Mouse (Mus musculus): ENCODE measurements around the gene Efna2. TPM values are rescaled to one million over a fixed set of nuclear protein-coding genes. Genes with fewer than 3 reads are reported as not detected.

Efna2 gene
- polyA plus RNA-seq (2014; fragmentation: Illumina TruSeq; extraction: RNeasy Lipid Tissue Mini Kit (QIAGEN cat#74804); ENCODE audit: low read depth, low replicate concordance): 1.8 TPM

DNA sequence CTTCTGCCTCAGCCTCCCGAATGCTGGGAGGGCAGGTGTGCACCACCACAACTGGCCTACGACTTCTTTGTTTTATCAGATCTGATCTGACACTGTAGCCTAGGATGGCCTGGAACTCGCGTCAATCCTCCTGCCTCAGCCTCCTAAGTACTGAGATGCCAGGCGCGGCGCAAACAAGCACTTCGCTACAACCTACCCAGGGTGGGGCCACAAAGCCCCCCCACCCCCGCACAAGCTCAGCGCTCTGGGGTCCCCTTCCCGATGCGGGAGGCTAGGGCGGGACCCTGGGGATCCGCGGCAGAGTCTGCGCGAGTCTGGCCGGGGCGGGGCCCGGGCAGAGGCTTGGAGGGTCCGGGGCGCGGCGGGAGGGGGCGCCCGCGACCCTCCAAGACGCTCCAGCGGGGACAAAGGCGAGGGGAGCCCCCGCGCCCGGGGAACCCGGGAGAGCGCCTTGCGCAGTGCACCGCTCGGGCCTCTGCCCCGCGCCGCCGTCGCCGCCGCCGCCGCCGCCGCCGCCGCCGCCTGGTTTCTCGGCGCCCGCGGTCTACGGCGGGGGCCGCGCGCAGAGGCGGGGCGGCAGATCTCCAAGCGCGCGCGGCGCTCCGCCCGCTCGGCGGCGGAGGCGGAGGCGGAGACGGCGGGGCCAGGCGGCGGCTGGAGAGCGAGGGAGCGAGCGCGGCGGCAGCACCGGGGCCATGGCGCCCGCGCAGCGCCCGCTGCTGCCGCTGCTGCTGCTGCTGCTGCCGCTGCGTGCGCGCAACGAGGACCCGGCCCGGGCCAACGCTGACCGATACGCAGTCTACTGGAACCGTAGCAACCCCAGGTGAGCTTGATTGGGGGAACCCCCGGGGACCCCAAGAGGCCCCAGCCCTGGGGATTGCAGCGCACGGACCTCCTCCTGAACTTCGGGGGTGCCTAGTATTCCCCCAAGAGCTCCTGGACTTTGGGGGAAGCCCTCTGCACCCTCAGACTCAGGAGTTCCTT lies at the start of gene Efna2:
TSS of gene Efna2 (plus strand) at position 415 of the 984 bp plus-strand sequence.

GRCm38 (mm10) chr10:80138553-80139438 lies 40.5 kb upstream of the Efna2 start, which contains the start of gene Atp5d:
Gene Atp5d, plus strand, starts transcription at chr10:80138632.

GRCm38 (mm10) chr10:80140666-80141035 lies 38.6 kb upstream of the Efna2 start, which contains the start of gene Cbarp:
Gene Cbarp, minus strand, starts transcription at chr10:80140835.

GRCm38 (mm10) chr10:80147719-80148601 lies 31.3 kb upstream of the Efna2 start, which contains the start of gene Midn:
Gene Midn, plus strand, starts transcription at chr10:80148272.

GRCm38 (mm10) chr10:80165392-80166128 lies 13.7 kb upstream of the Efna2 start, which contains the start of gene Cirbp:
Gene Cirbp, plus strand, starts transcription at chr10:80165985.

DNA sequence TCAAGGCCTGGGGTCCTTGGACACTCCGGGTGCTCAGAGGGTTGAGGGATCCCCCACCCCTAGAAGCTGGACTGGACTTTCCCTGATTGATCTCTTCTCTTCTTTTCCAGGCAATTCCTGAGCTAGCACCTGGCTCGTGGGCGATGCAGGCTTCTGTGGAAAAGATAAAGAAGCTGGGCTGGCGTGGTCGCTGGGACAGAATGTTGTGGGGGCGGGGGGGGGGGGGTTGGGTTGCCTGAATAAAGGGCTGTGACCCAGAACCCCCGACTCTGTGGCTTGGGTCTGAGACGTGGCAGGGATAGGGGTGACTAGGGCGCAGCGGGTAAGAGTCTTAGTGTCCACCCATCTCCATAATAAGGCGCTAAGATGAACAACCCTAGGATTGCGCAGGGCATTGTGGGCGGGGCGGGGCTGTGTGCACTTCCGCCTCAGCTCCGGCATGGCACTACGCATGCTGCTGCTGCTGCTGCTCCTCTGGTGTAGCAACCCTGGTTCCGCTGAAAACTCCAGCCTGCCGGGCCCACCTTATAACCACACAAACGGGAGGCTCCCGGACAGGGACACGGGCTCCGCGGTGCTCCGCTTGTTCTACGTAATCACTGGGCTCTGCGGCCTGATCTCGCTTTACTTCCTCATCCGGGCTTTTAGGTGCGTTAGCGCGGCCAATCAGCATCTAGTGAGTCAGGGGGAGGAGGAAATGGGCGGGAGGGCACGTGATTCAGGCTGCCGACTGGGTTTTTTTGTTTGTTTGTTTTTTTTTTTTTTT lies 6.6 kb upstream of the Efna2 start, which contains the start of gene 1600002K03Rik:
TSS of gene 1600002K03Rik (plus strand) at position 418 of the 766 bp plus-strand sequence.

DNA sequence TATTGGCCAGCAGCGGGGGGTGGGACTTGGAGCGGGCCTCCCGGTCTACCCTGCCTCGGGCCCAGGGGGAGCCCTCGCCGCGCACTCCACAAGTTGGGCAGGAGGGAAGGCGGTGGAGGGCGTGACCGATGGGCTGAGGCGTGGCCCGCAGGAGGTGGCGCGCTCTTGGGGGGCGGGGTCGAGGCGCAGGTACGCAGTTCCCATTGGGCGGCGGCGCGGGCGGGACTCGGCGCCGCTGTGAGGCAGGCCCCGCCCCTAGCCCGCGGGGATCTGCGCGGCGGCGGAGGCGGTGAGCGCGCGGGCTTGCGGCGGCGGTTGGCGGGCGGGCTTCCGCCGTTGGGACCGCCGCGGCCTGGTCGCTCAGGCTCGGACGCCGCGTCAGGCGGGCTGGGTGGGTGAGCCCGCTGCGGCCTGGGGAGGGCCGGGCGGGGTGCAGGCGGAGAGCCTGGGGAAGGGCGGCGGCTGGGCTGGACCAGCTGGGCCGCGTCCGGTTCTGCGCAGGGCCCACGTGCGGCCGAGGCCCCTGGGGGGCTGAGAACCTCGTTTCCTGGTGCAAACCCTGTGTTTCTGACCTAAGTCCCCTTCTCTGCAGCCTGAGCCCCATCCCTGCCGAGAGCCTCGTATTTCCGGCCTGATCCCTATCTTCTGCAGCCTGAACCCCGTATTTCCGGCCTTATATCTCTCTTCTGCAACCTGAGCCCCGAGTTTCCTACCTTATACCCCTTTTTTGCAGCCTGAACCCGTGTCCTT lies 47.3 kb downstream of the Efna2 start, which contains the start of gene Mum1:
TSS of gene Mum1 (plus strand) at position 19 of the 750 bp plus-strand sequence.

Other genes starting within 250 kb of the Efna2 start
- gene Wdr18, start 219.3 kb upstream of the Efna2 start, polyA plus RNA-seq (2014; fragmentation: Illumina TruSeq; extraction: RNeasy Lipid Tissue Mini Kit (QIAGEN cat#74804); ENCODE audit: low read depth, low replicate concordance): 21.5 TPM
- gene Grin3b, start 208.8 kb upstream of the Efna2 start, polyA plus RNA-seq (2014; fragmentation: Illumina TruSeq; extraction: RNeasy Lipid Tissue Mini Kit (QIAGEN cat#74804); ENCODE audit: low read depth, low replicate concordance): 0.18 TPM
- 104 TPM for gene Tmem259, start 195.2 kb upstream of the Efna2 start, polyA plus RNA-seq (2014; fragmentation: Illumina TruSeq; extraction: RNeasy Lipid Tissue Mini Kit (QIAGEN cat#74804); ENCODE audit: low read depth, low replicate concordance)
- 40.1 TPM for gene Cnn2, start 190.9 kb upstream of the Efna2 start, polyA plus RNA-seq (2014; fragmentation: Illumina TruSeq; extraction: RNeasy Lipid Tissue Mini Kit (QIAGEN cat#74804); ENCODE audit: low read depth, low replicate concordance)
- 7.2 TPM for gene Abca7, start 183.0 kb upstream of the Efna2 start, polyA plus RNA-seq (2014; fragmentation: Illumina TruSeq; extraction: RNeasy Lipid Tissue Mini Kit (QIAGEN cat#74804); ENCODE audit: low read depth, low replicate concordance)
- 5.2 TPM for gene Arhgap45, start 162.8 kb upstream of the Efna2 start, polyA plus RNA-seq (2014; fragmentation: Illumina TruSeq; extraction: RNeasy Lipid Tissue Mini Kit (QIAGEN cat#74804); ENCODE audit: low read depth, low replicate concordance)
- gene Polr2e, start 139.7 kb upstream of the Efna2 start, polyA plus RNA-seq (2014; fragmentation: Illumina TruSeq; extraction: RNeasy Lipid Tissue Mini Kit (QIAGEN cat#74804); ENCODE audit: low read depth, low replicate concordance): 122 TPM
- gene Gpx4, start 132.3 kb upstream of the Efna2 start, polyA plus RNA-seq (2014; fragmentation: Illumina TruSeq; extraction: RNeasy Lipid Tissue Mini Kit (QIAGEN cat#74804); ENCODE audit: low read depth, low replicate concordance): 933 TPM
- 10.9 TPM for gene Sbno2, start 73.9 kb upstream of the Efna2 start, polyA plus RNA-seq (2014; fragmentation: Illumina TruSeq; extraction: RNeasy Lipid Tissue Mini Kit (QIAGEN cat#74804); ENCODE audit: low read depth, low replicate concordance)
- 137 TPM for gene Stk11, start 63.7 kb upstream of the Efna2 start, polyA plus RNA-seq (2014; fragmentation: Illumina TruSeq; extraction: RNeasy Lipid Tissue Mini Kit (QIAGEN cat#74804); ENCODE audit: low read depth, low replicate concordance)
- gene Atp5d, start 40.9 kb upstream of the Efna2 start, polyA plus RNA-seq (2014; fragmentation: Illumina TruSeq; extraction: RNeasy Lipid Tissue Mini Kit (QIAGEN cat#74804); ENCODE audit: low read depth, low replicate concordance): 1,104 TPM
- gene Cbarp, start 38.6 kb upstream of the Efna2 start, polyA plus RNA-seq (2014; fragmentation: Illumina TruSeq; extraction: RNeasy Lipid Tissue Mini Kit (QIAGEN cat#74804); ENCODE audit: low read depth, low replicate concordance): 2.6 TPM
- 39.3 TPM for gene Midn, start 31.2 kb upstream of the Efna2 start, polyA plus RNA-seq (2014; fragmentation: Illumina TruSeq; extraction: RNeasy Lipid Tissue Mini Kit (QIAGEN cat#74804); ENCODE audit: low read depth, low replicate concordance)
- 89.8 TPM for gene Cirbp, start 13.5 kb upstream of the Efna2 start, polyA plus RNA-seq (2014; fragmentation: Illumina TruSeq; extraction: RNeasy Lipid Tissue Mini Kit (QIAGEN cat#74804); ENCODE audit: low read depth, low replicate concordance)
- 13.6 TPM for gene 1600002K03Rik, start 6.5 kb upstream of the Efna2 start, polyA plus RNA-seq (2014; fragmentation: Illumina TruSeq; extraction: RNeasy Lipid Tissue Mini Kit (QIAGEN cat#74804); ENCODE audit: low read depth, low replicate concordance)
- 21.1 TPM for gene Mum1, start 47.0 kb downstream of the Efna2 start, polyA plus RNA-seq (2014; fragmentation: Illumina TruSeq; extraction: RNeasy Lipid Tissue Mini Kit (QIAGEN cat#74804); ENCODE audit: low read depth, low replicate concordance)
- gene Ndufs7, start 69.6 kb downstream of the Efna2 start, polyA plus RNA-seq (2014; fragmentation: Illumina TruSeq; extraction: RNeasy Lipid Tissue Mini Kit (QIAGEN cat#74804); ENCODE audit: low read depth, low replicate concordance): 842 TPM
- 7.7 TPM for gene Gamt, start 81.5 kb downstream of the Efna2 start, polyA plus RNA-seq (2014; fragmentation: Illumina TruSeq; extraction: RNeasy Lipid Tissue Mini Kit (QIAGEN cat#74804); ENCODE audit: low read depth, low replicate concordance)
- gene Dazap1, start 82.0 kb downstream of the Efna2 start, polyA plus RNA-seq (2014; fragmentation: Illumina TruSeq; extraction: RNeasy Lipid Tissue Mini Kit (QIAGEN cat#74804); ENCODE audit: low read depth, low replicate concordance): 49.3 TPM
- gene Rps15, start 113.0 kb downstream of the Efna2 start, polyA plus RNA-seq (2014; fragmentation: Illumina TruSeq; extraction: RNeasy Lipid Tissue Mini Kit (QIAGEN cat#74804); ENCODE audit: low read depth, low replicate concordance): 1,202 TPM
- gene Apc2, start 116.5 kb downstream of the Efna2 start, polyA plus RNA-seq (2014; fragmentation: Illumina TruSeq; extraction: RNeasy Lipid Tissue Mini Kit (QIAGEN cat#74804); ENCODE audit: low read depth, low replicate concordance): 2.0 TPM
- gene 2310011J03Rik, start 141.1 kb downstream of the Efna2 start, polyA plus RNA-seq (2014; fragmentation: Illumina TruSeq; extraction: RNeasy Lipid Tissue Mini Kit (QIAGEN cat#74804); ENCODE audit: low read depth, low replicate concordance): 22.7 TPM
- 2.2 TPM for gene Pcsk4, start 150.0 kb downstream of the Efna2 start, polyA plus RNA-seq (2014; fragmentation: Illumina TruSeq; extraction: RNeasy Lipid Tissue Mini Kit (QIAGEN cat#74804); ENCODE audit: low read depth, low replicate concordance)
- gene Reep6, start 150.5 kb downstream of the Efna2 start, polyA plus RNA-seq (2014; fragmentation: Illumina TruSeq; extraction: RNeasy Lipid Tissue Mini Kit (QIAGEN cat#74804); ENCODE audit: low read depth, low replicate concordance): 3.4 TPM
- 64.4 TPM for gene Adamtsl5, start 168.9 kb downstream of the Efna2 start, polyA plus RNA-seq (2014; fragmentation: Illumina TruSeq; extraction: RNeasy Lipid Tissue Mini Kit (QIAGEN cat#74804); ENCODE audit: low read depth, low replicate concordance)
- 3.1 TPM for gene Plk5, start 177.0 kb downstream of the Efna2 start, polyA plus RNA-seq (2014; fragmentation: Illumina TruSeq; extraction: RNeasy Lipid Tissue Mini Kit (QIAGEN cat#74804); ENCODE audit: low read depth, low replicate concordance)
- gene Mex3d, start 208.2 kb downstream of the Efna2 start, polyA plus RNA-seq (2014; fragmentation: Illumina TruSeq; extraction: RNeasy Lipid Tissue Mini Kit (QIAGEN cat#74804); ENCODE audit: low read depth, low replicate concordance): 6.2 TPM
- gene Mbd3, start 220.1 kb downstream of the Efna2 start, polyA plus RNA-seq (2014; fragmentation: Illumina TruSeq; extraction: RNeasy Lipid Tissue Mini Kit (QIAGEN cat#74804); ENCODE audit: low read depth, low replicate concordance): 93.3 TPM
- gene Uqcr11, start 227.3 kb downstream of the Efna2 start, polyA plus RNA-seq (2014; fragmentation: Illumina TruSeq; extraction: RNeasy Lipid Tissue Mini Kit (QIAGEN cat#74804); ENCODE audit: low read depth, low replicate concordance): 2,281 TPM